Mouse (Mus musculus): Measurements from ENCODE around the gene Il27. TPM values are rescaled to one million over a fixed set of nuclear protein-coding genes. Genes with fewer than 3 reads are reported as not detected.
A peak's percentile ranks its signal among the peaks of the same experiment; 100 is the strongest.

Il27 gene
- total RNA-seq, 1 experiment from 2014 or later = 0.23 TPM

DNA sequence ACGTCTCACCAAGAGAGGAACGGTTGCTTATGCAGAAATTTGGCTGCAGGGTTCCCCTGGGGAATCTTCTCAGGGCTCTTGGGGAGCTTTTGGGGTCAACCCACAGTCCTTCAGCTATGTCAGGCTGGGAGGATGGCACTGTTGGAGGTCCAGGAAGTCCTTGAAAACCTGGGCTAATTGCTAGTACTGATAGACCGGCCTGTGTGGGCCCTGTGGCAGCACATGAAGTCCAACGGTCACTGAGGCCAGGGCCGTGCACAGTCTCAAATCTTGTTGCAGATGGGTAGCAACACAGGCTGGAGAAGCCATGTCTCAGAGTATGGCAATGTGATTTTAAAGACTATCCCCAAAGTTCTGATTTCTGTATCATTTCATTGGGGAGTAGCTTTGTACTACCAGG is 13.1 kb upstream of the Il27 start:
- ATAC-seq (replicated peaks; ENCODE audit: low read depth, poor library complexity, severe bottlenecking) = no peak

DNA sequence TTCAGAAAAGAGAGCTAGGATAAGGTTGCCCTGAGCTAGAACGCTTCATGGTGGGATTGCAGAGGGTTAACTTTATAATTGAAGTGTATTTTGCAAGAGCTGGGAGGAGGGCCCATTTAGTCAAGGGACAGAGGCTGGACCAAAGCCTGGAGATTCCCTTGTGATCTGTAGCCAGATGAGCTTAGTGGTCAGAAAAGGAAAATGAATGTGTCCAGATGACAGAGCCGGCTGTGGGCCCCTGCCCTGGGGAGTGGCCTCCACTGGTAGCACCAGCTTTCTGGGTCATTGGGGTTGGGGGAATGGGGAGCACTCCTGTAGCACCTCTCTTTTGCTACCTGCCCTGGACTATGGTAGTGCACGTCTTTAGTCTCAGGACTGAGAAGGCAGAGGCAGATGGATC is 12.3 kb upstream of the Il27 start:
- no peak for ATAC-seq (replicated peaks; ENCODE audit: low read depth, poor library complexity, severe bottlenecking)

DNA sequence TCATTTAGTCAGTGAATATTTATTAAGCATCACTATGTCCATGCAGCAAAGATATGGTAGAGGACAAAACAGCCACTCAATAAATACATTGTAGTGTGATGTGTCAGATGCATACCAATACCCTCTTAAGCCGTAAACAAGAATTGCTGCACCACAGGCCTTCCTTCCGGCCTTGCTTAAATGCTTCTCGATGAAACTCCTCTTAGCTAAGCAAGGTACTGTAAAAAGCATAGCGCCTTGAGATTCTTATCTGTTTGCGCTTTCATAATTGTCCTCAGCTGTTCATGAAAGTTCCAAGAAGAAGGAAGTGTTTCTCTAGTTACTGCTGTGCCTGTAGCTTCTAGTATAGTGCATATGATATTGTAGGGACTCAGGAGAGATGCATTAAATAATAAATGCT is 11.9 kb upstream of the Il27 start:
- peak; percentile 62 for ATAC-seq (replicated peaks; ENCODE audit: low read depth, poor library complexity, severe bottlenecking)

DNA sequence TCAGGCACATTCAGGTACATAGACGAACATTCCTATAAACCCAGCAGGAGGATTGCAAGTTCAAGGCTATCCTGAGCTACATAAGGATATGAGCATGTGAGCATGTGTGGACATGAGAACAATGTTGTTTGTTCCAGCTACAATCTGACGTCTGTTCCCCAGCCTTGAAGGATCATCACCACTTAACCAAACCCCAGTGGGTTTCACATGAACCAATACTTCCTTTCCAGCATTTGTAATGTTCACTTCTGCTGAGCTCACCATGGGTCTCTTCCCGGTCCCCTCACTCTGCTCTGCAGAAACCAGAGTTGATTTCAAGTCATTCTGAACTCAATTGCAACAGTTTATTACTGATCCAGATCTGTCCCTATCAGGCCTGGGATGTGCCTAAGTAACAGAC is 7.9 kb upstream of the Il27 start:
- ATAC-seq (replicated peaks; ENCODE audit: low read depth, poor library complexity, severe bottlenecking) = peak; percentile 36

DNA sequence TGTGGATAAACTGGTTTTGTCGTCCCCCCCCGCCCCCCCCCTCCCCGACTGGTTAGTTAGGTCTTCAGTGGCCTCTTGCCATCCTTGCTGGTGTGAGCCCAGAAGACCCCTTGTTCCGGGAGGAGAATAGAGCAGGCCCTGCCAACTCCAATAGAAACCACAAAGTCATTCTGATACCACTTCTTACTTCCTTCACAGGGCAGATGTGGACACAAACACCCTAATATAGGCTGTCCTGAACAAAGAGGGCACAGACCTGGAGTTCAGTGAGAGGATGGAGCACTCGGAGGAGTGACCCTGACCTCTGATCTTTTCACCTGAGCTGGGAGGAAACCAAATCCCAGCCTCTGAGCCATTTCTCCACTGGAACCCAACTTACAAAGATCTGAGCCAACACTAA is 7.2 kb upstream of the Il27 start:
- ATAC-seq (replicated peaks; ENCODE audit: low read depth, poor library complexity, severe bottlenecking) = peak; percentile 48; the same call in 1 of the 2 replicates

DNA sequence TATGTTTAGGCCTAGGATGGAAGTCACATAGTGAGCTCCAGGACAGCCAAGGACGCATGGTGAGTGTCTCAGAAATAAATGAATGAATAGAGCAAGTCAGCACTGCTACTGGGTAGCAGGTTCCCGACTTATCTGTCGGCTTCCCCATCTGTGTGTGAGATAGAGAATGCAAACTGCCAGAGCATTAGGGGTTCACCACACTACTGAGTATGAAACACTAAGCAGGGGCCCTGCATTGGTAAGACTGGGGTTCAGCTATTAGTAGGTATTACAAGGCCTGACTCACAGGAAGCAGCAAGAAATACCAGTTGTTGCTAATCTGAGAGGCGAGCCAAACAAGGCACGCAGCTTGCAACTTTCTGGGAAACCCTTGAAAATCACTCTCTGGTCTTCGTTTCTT is 4.2 kb upstream of the Il27 start:
- no peak for ATAC-seq (replicated peaks; ENCODE audit: low read depth, poor library complexity, severe bottlenecking)

DNA sequence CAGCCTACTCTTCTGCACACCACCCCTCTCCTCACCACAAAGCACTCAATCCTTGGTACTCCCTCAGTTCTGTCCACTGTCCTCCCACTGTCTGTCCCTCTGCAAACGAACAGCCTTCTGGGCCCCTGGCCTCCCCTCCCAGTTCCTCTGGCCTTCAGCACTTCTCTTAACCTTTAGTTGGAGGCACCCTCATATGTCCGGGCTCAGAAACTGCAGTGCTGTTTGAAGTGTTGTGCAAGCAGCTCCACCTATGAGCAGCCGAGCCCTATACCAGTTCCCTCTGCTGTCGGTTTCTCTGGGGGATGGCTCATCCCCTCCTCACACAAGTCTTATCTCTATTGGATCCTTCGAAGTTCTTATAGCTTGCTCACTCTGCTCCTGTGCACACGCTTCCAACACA is 1.7 kb upstream of the Il27 start:
- peak; percentile 57 for ATAC-seq (replicated peaks; ENCODE audit: low read depth, poor library complexity, severe bottlenecking)

DNA sequence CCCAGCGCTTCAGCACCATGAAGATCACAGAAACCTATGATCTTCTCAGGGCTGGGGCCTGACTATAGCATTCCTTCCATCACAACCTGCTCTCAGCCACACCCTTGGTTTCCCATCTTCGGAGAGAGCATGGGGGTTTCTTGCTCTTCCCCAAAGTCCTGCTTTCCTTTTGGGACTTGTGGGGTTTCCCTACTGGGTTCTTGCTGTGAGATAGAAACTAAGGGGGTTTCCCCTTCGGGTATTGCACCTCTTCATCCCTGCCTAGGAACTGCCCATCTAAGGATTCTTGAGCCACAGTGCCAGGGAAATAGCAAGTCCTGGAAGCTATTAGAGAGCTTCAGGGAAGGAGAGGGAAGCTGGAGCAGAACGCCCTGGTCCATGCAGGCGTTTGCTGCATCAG is 1.1 kb upstream of the Il27 start:
- ATAC-seq (replicated peaks; ENCODE audit: low read depth, poor library complexity, severe bottlenecking) = no peak

DNA sequence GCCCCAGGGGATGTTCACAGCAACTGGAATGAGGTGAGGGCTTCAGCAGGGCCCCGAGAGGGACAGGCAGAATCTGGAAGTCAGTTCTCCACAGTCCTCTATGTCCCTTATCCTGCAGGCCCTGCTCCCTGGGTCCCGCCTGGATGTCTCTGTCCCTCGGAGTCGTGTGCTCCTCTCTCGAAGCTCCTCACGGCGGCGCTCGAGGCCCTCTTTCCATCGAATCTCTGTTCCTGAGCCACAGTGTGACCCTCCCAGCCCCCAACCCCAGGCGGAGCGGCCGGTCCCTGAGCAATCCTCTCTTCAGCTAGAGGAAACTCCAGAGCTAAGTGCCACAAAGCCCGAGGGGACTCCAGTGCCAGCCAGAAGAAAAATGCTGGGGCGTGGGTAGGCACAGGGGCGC is 7.0 kb downstream of the Il27 start:
- ATAC-seq (replicated peaks; ENCODE audit: low read depth, poor library complexity, severe bottlenecking) = no peak

DNA sequence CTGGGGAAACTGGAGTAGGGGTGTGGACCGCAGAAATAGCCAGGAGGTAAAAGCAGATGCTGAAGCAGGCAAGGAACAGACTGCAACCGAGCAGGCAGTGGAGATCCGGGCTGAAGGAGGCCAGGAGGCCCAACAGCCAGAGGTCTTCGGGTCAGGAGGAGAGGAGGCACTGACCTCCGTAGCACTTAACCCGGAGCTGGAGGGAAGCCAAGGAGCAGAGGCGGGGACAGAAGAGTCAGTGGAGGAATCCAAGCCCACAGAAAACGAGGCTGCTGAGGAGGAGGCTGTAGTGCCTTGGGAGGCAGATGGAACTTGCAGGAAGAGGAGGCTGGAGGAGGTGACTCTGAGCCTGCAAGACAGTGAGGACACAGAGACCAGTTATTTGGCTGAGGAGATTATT is 7.9 kb downstream of the Il27 start:
- no peak for ATAC-seq (replicated peaks; ENCODE audit: low read depth, poor library complexity, severe bottlenecking)

DNA sequence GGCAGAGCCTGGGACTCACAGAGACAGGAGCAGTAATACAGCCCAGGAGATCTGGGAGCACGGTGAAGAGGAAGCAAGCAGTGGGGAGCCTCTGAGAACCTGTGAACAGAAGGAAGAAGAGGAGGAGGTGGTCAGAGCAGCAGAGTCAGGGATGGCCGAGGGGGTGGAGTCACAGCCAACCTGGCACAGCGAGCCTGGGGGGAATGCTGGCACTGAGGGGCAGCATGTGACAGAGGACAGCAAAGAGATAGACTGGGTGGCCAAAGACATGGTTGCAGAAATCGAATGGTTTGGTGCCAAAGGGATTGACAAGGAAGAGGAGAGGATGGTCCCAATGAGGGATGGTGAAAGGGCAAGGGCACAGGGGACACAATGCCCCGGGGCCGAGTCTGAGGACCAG is 9.0 kb downstream of the Il27 start, which contains the start of gene Cln3:
TSS of gene Cln3 (minus strand) at position 101 of the 400 bp plus-strand sequence.
- ATAC-seq (replicated peaks; ENCODE audit: low read depth, poor library complexity, severe bottlenecking) = no peak

DNA sequence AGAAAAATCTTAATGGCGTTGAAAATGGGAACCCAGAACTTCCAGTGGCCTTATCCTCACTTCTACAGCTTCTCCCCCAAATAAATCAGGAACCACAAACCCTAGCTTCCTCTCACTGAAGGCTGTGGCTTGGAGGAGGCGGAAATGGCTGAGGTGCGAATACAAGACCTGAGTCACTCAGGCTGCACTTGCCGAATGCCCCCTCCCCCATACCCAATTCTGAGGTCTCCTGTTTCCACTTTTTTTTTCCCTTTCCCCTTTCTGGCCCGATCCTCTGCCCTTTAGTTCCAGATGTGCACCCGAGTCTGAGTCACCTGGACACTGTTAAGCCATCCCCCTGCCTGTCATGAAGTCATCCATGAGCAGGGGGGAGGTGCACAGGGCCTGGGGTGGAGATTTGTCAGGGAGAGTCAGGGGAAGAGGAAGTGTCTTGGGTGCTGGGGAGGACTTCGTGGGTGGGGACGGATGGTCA is 10.2 kb downstream of the Il27 start, which contains the start of gene Apobr:
TSS of gene Apobr (plus strand) at position 437 of the 472 bp plus-strand sequence.
- peak; percentile 70 for ATAC-seq (replicated peaks; ENCODE audit: low read depth, poor library complexity, severe bottlenecking)

DNA sequence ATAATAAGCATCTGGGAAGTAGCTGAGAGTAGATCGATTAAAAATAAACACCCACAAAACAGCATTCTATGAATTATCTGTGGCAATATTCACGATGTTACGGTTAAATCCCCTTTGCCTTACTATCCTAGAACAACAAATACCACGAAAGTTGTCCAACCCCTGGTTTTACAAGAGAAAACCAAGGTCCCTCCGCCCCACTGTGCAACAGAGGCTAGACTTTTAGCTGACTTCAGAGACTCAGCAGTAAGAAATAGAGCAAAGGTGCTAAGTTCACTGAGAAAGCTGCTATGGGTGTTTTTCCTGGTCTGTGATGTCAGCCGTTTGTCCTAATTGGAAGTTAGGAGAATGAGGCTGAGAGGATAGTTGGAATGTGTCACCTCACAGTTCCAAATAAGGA is 11.0 kb downstream of the Il27 start:
- no peak for ATAC-seq (replicated peaks; ENCODE audit: low read depth, poor library complexity, severe bottlenecking)

DNA sequence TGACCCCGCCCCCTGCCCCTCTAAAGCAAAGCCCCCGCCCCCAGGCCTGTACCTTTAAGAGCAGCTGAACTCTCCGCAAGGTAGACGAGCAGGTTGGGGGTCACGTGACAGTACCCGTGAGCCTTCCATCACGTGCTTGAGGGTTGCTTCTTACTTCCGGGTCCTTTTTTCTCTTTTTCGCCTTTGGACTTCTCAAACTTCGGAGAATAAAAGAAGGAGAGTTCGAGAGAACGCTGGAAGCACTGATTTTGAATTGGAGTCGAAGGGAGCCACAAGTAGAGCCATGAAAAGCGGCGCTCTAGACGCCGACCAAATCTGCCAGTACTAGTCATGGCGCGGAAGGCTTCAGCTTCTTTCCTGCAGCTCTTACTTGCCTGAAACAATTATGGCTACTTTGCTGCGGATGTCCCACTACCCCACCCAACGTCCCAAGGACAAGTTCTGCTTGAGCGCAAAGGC is 11.5 kb downstream of the Il27 start:
- peak; percentile 46; the same call in 1 of the 2 replicates for ATAC-seq (replicated peaks; ENCODE audit: low read depth, poor library complexity, severe bottlenecking)

DNA sequence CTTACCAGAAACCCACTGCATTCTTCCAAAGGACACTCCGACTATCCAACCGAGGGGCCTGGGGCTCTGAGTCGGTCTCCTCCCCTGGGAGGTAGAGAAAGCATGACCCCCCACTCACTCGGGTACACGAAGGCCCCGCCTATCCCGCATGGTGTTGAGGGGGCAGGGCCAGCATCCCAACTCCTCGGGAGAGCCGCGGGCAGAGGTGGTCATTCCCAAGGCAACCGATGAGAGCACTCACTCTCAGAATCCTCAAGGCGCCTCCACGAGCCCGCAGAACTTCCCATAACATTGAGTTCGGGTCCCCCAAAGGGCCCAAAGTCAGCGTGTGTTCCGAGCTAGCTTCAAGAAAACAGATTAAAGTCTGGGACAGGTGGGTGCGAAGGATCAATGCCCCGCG is 12.0 kb downstream of the Il27 start:
- no peak for ATAC-seq (replicated peaks; ENCODE audit: low read depth, poor library complexity, severe bottlenecking)

DNA sequence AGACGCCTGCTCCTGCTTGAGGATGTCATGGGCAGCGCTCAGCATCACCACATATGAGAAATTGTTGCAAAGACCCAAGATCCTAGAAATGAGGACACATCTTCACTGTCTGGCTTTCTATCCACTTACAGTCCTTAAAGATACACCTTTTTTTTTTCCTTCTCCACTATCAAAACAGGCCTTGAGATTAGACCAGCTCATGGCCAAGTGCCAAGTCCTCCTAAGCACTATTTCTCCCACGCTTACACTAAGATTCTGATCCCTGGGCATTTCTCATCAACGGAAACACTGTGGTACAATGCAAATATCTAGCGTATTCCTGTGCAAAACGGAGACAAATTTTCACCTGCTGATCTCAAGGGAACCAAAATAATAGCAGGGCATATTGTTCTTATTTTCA is 13.1 kb downstream of the Il27 start:
- ATAC-seq (replicated peaks; ENCODE audit: low read depth, poor library complexity, severe bottlenecking) = no peak

DNA sequence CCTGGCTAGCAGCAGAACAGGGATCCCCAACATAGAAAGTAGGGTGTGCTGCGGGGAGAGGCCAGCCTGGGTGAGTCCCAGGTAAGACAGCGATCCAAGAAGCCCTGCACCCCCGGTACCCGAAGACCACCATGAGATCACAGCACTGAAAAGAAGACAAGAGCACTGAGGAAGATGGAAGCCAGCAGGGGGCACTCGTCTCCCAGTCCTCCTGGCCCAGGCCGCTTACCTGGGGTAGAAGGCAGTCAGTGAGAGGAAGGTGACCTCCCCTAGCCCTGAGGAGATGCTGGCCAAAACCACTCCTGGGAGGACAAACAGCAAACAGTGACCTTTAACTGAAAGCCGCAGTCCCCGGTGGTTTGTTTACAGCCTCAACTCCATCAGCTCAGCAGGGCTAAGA is 15.6 kb downstream of the Il27 start:
- no peak for ATAC-seq (replicated peaks; ENCODE audit: low read depth, poor library complexity, severe bottlenecking)

DNA sequence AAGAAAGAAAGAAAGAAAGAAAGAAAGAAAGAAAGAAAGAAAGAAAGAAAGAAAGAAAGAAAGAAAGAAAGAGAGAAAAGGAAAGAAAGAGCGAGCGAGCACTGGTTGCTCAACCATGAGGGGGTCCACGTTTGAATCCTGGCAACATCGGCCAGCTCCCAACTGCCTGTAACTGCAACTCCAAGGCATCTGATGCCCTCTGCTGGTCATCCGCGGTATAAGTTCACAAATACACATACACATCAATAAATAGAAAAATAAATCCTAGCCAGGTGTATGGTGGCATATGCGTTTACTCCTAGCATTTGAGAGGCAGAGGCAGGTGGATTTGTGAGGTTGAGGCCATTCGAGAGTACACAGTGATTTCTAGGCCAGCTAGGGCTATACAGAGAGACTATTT is 17.8 kb downstream of the Il27 start:
- ATAC-seq (replicated peaks; ENCODE audit: low read depth, poor library complexity, severe bottlenecking) = peak; percentile 59; the same call in 1 of the 2 replicates

DNA sequence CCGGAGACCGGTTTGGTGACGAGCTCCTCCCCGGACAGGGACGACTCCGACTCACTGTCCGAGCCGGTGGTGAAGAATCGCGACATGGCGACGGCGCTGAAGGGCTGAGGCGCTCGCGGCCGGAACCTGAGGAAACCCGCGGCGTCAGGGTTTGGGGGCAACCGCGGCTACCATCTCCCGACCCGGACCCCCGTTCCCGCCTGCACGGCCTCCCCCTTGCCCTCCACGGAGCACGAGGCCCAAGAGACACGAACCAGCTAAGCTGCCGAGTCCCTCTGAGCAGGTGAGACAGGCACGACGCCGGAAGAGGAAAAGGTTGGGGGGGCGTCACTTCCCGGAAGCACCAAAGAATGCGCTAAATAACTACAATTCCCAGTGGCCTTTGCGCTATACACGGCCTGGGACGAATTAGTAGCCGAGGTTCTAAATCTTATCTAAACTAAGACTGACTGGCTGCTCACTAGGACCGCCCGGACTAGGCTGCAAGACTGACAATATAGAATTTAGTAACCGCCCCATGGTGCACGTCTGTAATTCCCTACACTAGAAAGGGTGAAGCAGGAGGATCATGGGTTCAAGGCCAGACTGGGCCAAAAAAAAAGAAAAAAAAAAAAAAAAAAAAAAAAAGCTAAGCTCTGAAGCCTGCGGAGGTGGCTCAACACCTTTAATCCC is 28.5 kb downstream of the Il27 start, which contains the start of gene Eif3c:
TSS of gene Eif3c (minus strand) at position 318 of the 672 bp plus-strand sequence.
- ATAC-seq (replicated peaks; ENCODE audit: low read depth, poor library complexity, severe bottlenecking) = peak; percentile 96

DNA sequence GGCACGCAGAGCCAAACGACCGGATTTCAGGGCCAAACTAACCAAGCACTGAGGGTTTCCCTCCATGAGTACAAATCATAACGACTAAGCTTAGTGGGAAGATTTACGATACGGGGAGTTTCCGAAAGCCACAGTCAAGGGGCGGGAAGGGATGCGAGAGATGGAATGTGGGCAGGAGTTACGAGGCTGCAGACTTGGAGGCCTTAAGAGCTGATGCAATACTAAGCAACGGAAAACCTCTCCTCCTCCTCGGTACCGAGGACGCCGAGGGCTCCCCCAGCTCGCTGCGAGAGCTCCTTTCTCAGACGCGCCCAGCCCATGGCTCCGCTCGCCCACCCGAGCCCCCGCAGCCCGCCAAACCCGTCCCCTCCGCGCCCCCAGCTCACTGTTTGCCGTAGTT is 29.0 kb downstream of the Il27 start:
- ATAC-seq (replicated peaks; ENCODE audit: low read depth, poor library complexity, severe bottlenecking) = peak; percentile 10; the same call in 1 of the 2 replicates

DNA sequence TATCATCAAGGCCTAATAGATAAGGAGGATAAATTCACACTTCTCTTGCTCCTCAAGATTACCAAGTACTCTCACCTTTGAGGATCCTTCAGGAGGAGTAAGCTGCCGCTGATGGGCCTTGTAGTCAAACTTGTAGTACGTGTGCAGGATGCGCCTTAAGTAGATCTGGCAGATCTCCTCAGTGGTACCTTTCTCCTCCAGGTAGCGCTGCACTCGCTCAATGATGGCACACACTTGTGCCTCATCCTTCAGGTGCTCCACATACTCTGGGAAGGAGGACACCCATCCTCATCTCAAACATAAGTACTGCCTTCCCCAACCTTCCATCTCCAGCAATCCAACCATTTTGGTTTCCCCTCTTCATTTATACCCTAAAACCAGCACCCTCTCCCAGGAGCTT is 38.1 kb downstream of the Il27 start:
- ATAC-seq (replicated peaks; ENCODE audit: low read depth, poor library complexity, severe bottlenecking) = no peak

DNA sequence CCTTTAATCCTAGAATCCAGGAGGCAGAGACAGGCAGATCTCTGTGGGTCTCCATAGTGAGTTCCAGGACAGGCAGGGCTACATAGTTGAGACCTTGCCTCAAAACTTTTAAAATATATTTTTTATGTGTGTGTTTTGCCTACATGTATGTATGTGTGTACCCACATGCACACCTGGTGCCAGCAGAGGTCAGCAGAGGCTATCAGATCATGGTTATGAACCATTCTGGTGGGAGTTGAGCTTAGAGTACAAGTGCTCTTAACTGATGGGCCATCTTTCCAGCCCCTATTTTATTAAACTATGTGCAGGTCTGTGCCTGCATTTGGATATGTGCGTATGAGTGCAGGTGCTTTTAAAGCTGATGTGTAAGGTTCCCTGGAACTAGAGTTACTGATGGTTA is 39.9 kb downstream of the Il27 start:
- ATAC-seq (replicated peaks; ENCODE audit: low read depth, poor library complexity, severe bottlenecking) = no peak

Data from common myeloid progenitor, adult 5-6 weeks (primary cell).